In genomic region chr6:47920447-47921340, GRCm38 (mm10) we compare ENCODE assay signal across 1 mouse cellular context.
TF ChIP-seq lines count a peak whose summit lies in the region.

TSS of gene Zfp212 (plus strand) at chr6:47920476.

TF ChIP-seq in MEL, 35 proteins besides CTCF, POLR2A, EP300 and RAD21 (continued from another document):
- peak; percentile 54; the same call in 1 of the 2 replicates for TF ChIP-seq POLR2AphosphoS2 (IDR thresholded peaks at IDR 0.05; ENCODE audit: low read length)
- no peak; the same call in 1 of the 2 replicates for TF ChIP-seq ZMIZ1 (IDR thresholded peaks at IDR 0.05; ENCODE audit: low read depth, low read length)
- 0 out of 2 replicates have a peak, but pooled peaks have one; percentile 29 for TF ChIP-seq CHD1 (IDR thresholded peaks at IDR 0.05; ENCODE audit: low read depth, low read length)
- 0 out of 2 replicates have a peak, but pooled peaks have one; percentile 3 for TF ChIP-seq MYC (IDR thresholded peaks at IDR 0.05; ENCODE audit: low read depth, low read length)
- 0 out of 2 replicates have a peak, but pooled peaks have one; percentile 11 for TF ChIP-seq USF1 (IDR thresholded peaks at IDR 0.05; ENCODE audit: low read depth, low read length)
